Mouse (Mus musculus): ENCODE results near the gene Sept9. TPM values are rescaled to one million over a fixed set of nuclear protein-coding genes. Genes with fewer than 3 reads are reported as not detected.

Gene Sept9
- polyA plus RNA-seq, 2 experiments: 78.7 to 125 TPM

- H3K9me3 ChIP-seq (ENCODE audit: control insufficient read depth, low read length): no peaks in the 10 kb centered on the region
- no peak overlapping the region for H3K27ac ChIP-seq (replicated peaks; ENCODE audit: low read depth, low read length)
- H3K9ac ChIP-seq (ENCODE audit: low read depth, low read length, severe bottlenecking): 0 out of 2 replicates have a peak overlapping the region, but pooled peaks have one; percentile 47
- TF ChIP-seq POLR2A (IDR thresholded peaks at IDR 0.05; ENCODE audit: borderline replicate concordance, extremely low read depth, insufficient read depth, insufficient read length): no peak
- peak overlapping the region; percentile 48 for H3K4me2 ChIP-seq (replicated peaks; ENCODE audit: low read depth, low read length, severe bottlenecking)
- ATAC-seq (ENCODE audit: low FRiP score, low read depth) (no peak), DNase-seq (ENCODE audit: low spot score) (no peak)
- peaks cover 41% of the 10 kb centered on the region for H3K4me1 ChIP-seq (ENCODE audit: control insufficient read depth, insufficient read depth, low read length)
- 49% methylated on average over 8 of the region's 8 CpGs for WGBS
- no peaks in the 10 kb centered on the region for H3K36me3 ChIP-seq (ENCODE audit: control insufficient read depth, insufficient read depth, low read length)
- no peaks in the 10 kb centered on the region for H3K27me3 ChIP-seq (ENCODE audit: control insufficient read depth, insufficient read depth, low read length)
- H3K4me3 ChIP-seq (replicated peaks; ENCODE audit: low read length): peak overlapping the region; percentile 37; the same call in 1 of the 2 replicates
These were observed 34.4 kb downstream of the Sept9 start for GRCm38 (mm10) chr11:117233818-117234217.

GRCm38 (mm10) chr11:117235086-117235897 lies 35.8 kb downstream of the Sept9 start:
- 41% methylated on average over 12 of the region's 12 CpGs for WGBS
- H3K4me1 ChIP-seq (ENCODE audit: control insufficient read depth, insufficient read depth, low read length): peaks cover 41% of the 10 kb centered on the region
- peak overlapping the region; percentile 31 for H3K4me2 ChIP-seq (replicated peaks; ENCODE audit: low read depth, low read length, severe bottlenecking)
- H3K9ac ChIP-seq (ENCODE audit: low read depth, low read length, severe bottlenecking): 0 out of 2 replicates have a peak overlapping the region, but pooled peaks have one; percentile 36
- H3K9me3 ChIP-seq (ENCODE audit: control insufficient read depth, low read length): no peaks in the 10 kb centered on the region
- DNase-seq (ENCODE audit: low spot score): peak; percentile 13
- no peak for ATAC-seq (ENCODE audit: low FRiP score, low read depth)
- peak overlapping the region; percentile 43; the same call in 1 of the 2 replicates for H3K27ac ChIP-seq (replicated peaks; ENCODE audit: low read depth, low read length)
- H3K27me3 ChIP-seq (ENCODE audit: control insufficient read depth, insufficient read depth, low read length): no peaks in the 10 kb centered on the region; the same call in 1 of the 2 replicates
- no peak overlapping the region for H3K4me3 ChIP-seq (replicated peaks; ENCODE audit: low read length)
- TF ChIP-seq POLR2A (IDR thresholded peaks at IDR 0.05; ENCODE audit: borderline replicate concordance, extremely low read depth, insufficient read depth, insufficient read length): no peak
- H3K36me3 ChIP-seq (ENCODE audit: control insufficient read depth, insufficient read depth, low read length): peaks cover 7% of the 10 kb centered on the region

- H3K27me3 ChIP-seq (ENCODE audit: control insufficient read depth, insufficient read depth, low read length): no peaks in the 10 kb centered on the region; the same call in 1 of the 2 replicates
- H3K4me3 ChIP-seq (replicated peaks; ENCODE audit: low read length): no peak overlapping the region
- peak overlapping the region; percentile 36; the same call in 1 of the 2 replicates for H3K9ac ChIP-seq (ENCODE audit: low read depth, low read length, severe bottlenecking)
- 28% methylated on average over 8 of the region's 9 CpGs for WGBS
- peak overlapping the region; percentile 43; the same call in 1 of the 2 replicates for H3K27ac ChIP-seq (replicated peaks; ENCODE audit: low read depth, low read length)
- no peak for ATAC-seq (ENCODE audit: low FRiP score, low read depth)
- peaks cover 41% of the 10 kb centered on the region for H3K4me1 ChIP-seq (ENCODE audit: control insufficient read depth, insufficient read depth, low read length)
- H3K4me2 ChIP-seq (replicated peaks; ENCODE audit: low read depth, low read length, severe bottlenecking): peak overlapping the region; percentile 25; the same call in 1 of the 2 replicates
- peak; percentile 54 for DNase-seq (ENCODE audit: low spot score)
- TF ChIP-seq POLR2A (IDR thresholded peaks at IDR 0.05; ENCODE audit: borderline replicate concordance, extremely low read depth, insufficient read depth, insufficient read length): no peak
- no peaks in the 10 kb centered on the region for H3K9me3 ChIP-seq (ENCODE audit: control insufficient read depth, low read length)
- H3K36me3 ChIP-seq (ENCODE audit: control insufficient read depth, insufficient read depth, low read length): peaks cover 7% of the 10 kb centered on the region
These were observed 36.5 kb downstream of the Sept9 start for GRCm38 (mm10) chr11:117235898-117236459.

GRCm38 (mm10) chr11:117238169-117238568 lies 38.7 kb downstream of the Sept9 start:
- Histone ChIP-seq H3K4me3 (replicated peaks; ENCODE audit: low read length) (no peak overlapping the region), H3K36me3 (ENCODE audit: control insufficient read depth, insufficient read depth, low read length) (peaks cover 7% of the 10 kb centered on the region), H3K4me2 (replicated peaks; ENCODE audit: low read depth, low read length, severe bottlenecking) (no peak overlapping the region), H3K9me3 (ENCODE audit: control insufficient read depth, low read length) (no peaks in the 10 kb centered on the region), H3K27me3 (ENCODE audit: control insufficient read depth, insufficient read depth, low read length) (no peaks in the 10 kb centered on the region; the same call in 1 of the 2 replicates), H3K9ac (ENCODE audit: low read depth, low read length, severe bottlenecking) (no peak overlapping the region), H3K4me1 (ENCODE audit: control insufficient read depth, insufficient read depth, low read length) (peaks cover 33% of the 10 kb centered on the region), H3K27ac (replicated peaks; ENCODE audit: low read depth, low read length) (no peak overlapping the region)
- DNase-seq (ENCODE audit: low spot score) (peak; percentile 90), ATAC-seq (ENCODE audit: low FRiP score, low read depth) (peak; percentile 59; the same call in 1 of the 2 replicates)
- 0% methylated on average over 4 of the region's 4 CpGs for WGBS
- no peak for TF ChIP-seq POLR2A (IDR thresholded peaks at IDR 0.05; ENCODE audit: borderline replicate concordance, extremely low read depth, insufficient read depth, insufficient read length)

- H3K4me1 ChIP-seq (ENCODE audit: control insufficient read depth, insufficient read depth, low read length): peaks cover 19% of the 10 kb centered on the region
- 78% methylated on average over 6 of the region's 6 CpGs for WGBS
- DNase-seq (ENCODE audit: low spot score) (no peak), ATAC-seq (ENCODE audit: low FRiP score, low read depth) (no peak)
- no peak overlapping the region for H3K4me2 ChIP-seq (replicated peaks; ENCODE audit: low read depth, low read length, severe bottlenecking)
- H3K36me3 ChIP-seq (ENCODE audit: control insufficient read depth, insufficient read depth, low read length): peaks cover 7% of the 10 kb centered on the region
- TF ChIP-seq POLR2A (IDR thresholded peaks at IDR 0.05; ENCODE audit: borderline replicate concordance, extremely low read depth, insufficient read depth, insufficient read length): no peak
- H3K4me3 ChIP-seq (replicated peaks; ENCODE audit: low read length): no peak overlapping the region
- H3K9ac ChIP-seq (ENCODE audit: low read depth, low read length, severe bottlenecking): no peak overlapping the region
- no peaks in the 10 kb centered on the region; the same call in 1 of the 2 replicates for H3K27me3 ChIP-seq (ENCODE audit: control insufficient read depth, insufficient read depth, low read length)
- H3K9me3 ChIP-seq (ENCODE audit: control insufficient read depth, low read length): no peaks in the 10 kb centered on the region
- no peak overlapping the region for H3K27ac ChIP-seq (replicated peaks; ENCODE audit: low read depth, low read length)
These were observed 40.2 kb downstream of the Sept9 start for GRCm38 (mm10) chr11:117239617-117240016.
